Mouse (Mus musculus): ENCODE measurements around the gene Gm12794.
"Not testable (repeated sequence)": the region's sequence is repeated elsewhere in the genome, so short reads cannot be mapped to it uniquely, and the experiment has no call there.

Gm12794 gene

GRCm38 (mm10) chr4:101940107-101940506 is at the start of gene Gm12794:
TSS of gene Gm12794 (plus strand) at chr4:101940407.
- DNase-seq = not testable (repeated sequence)

GRCm38 (mm10) chr4:101893656-101894420 is 46.4 kb upstream of the Gm12794 start, which contains the start of gene C130073F10Rik:
TSS of gene C130073F10Rik (minus strand) at chr4:101893789.
- no peak for DNase-seq

GRCm38 (mm10) chr4:101908821-101909220 is 31.4 kb upstream of the Gm12794 start, which contains the start of gene Gm12800:
TSS of gene Gm12800 (plus strand) at chr4:101909121.
- DNase-seq = not testable (repeated sequence)

GRCm38 (mm10) chr4:101980949-101981348 is 40.7 kb downstream of the Gm12794 start, which contains the start of gene Gm12790:
TSS of gene Gm12790 (minus strand) at chr4:101981049.
- not testable (repeated sequence) for DNase-seq

- DNase-seq = no peak
Measured at GRCm38 (mm10) chr4:101985678-101986077, 45.5 kb downstream of the Gm12794 start.

GRCm38 (mm10) chr4:101986326-101986725 is 46.1 kb downstream of the Gm12794 start, which contains the start of gene Gm12789:
TSS of gene Gm12789 (plus strand) at chr4:101986626.
- DNase-seq = peak; percentile 2

Data from heart, adult 11 months (tissue).